Mouse (Mus musculus): ENCODE data around the gene Rs1. TPM values are rescaled to one million over a fixed set of nuclear protein-coding genes. Genes with fewer than 3 reads are reported as not detected.
"Not testable (repeated sequence)": the region's sequence is repeated elsewhere in the genome, so short reads cannot be mapped to it uniquely, and the experiment has no call there.

Rs1 gene
- polyA plus RNA-seq (2015; fragmentation: Nextera tagmentation; extraction: Ambion mirVana): 0.03 TPM in 1 of 2 replicates, not detected in the other

DNA sequence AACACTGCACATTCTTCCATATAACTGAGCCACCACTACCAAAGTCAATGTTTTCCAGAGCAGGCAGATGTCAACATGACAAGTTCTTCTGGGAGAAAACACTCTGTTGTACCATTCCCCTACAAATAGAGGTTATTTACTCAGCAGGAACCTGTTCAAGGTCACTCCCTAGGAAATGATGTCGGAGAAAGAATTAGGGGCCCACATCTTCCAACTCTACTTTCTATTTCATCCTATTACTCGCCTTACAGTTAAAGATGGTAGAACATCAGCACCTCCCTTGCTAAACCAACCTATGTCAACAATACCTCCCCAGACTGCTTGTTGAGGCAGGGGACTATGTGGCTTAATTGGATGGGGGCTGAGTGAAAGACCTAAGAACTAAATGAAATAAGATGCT, at the start of gene Rs1:
Rs1 (plus strand) TSS at position 301 of the 400 bp plus-strand sequence.
- Histone ChIP-seq H3K9me3 (no peaks in the 10 kb centered on the region), H3K36me3 (no peaks in the 10 kb centered on the region), H3K9ac (no peak within 1 kb of the TSS), H3K4me1 (no peaks in the 10 kb centered on the region), H3K4me3 (replicated peaks) (peak within 1 kb of the TSS; percentile 48), H3K27ac (no peak within 1 kb of the TSS), H3K27me3 (replicated peaks) (no peaks in the 10 kb centered on the region), H3K4me2 (peak within 1 kb of the TSS; percentile 33; the same call in 1 of the 2 replicates)
- ATAC-seq (ENCODE audit: insufficient read depth, low FRiP score, low read depth): no peak
- WGBS: 67% methylated on average over 2 of the region's 2 CpGs

DNA sequence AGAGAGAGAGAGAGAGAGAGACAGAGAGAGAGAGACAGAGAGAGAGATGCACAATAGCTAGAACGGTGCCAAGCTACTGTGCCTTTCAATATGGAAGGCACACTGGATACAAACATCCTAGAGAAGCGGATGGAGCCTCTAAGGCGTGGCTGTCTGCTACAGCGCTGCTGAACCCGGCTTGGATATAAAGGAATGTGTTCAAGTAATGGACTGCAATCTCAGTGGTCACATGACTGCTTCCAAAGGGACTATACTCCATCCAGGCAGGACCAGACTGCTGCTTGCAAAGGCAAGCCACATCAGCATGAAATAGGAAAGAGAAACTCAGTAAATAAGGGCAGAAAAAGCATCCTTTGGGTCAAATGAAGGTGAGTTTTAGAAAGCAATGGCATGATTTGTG, 32.2 kb upstream of the Rs1 start, which contains the start of gene Ppef1:
Ppef1 (minus strand) TSS at position 116 of the 400 bp plus-strand sequence.
- 54% methylated on average over 5 of the region's 5 CpGs for WGBS
- H3K4me3 ChIP-seq (replicated peaks): no peak within 1 kb of the TSS
- H3K27me3 ChIP-seq (replicated peaks): no peaks in the 10 kb centered on the region; the same call in 1 of the 2 replicates
- no peaks in the 10 kb centered on the region for H3K9me3 ChIP-seq
- H3K4me2 ChIP-seq: no peak within 1 kb of the TSS
- no peaks in the 10 kb centered on the region for H3K36me3 ChIP-seq
- ATAC-seq (ENCODE audit: insufficient read depth, low FRiP score, low read depth): no peak
- no peak within 1 kb of the TSS for H3K27ac ChIP-seq
- H3K4me1 ChIP-seq: no peaks in the 10 kb centered on the region
- H3K9ac ChIP-seq: no peak within 1 kb of the TSS

DNA sequence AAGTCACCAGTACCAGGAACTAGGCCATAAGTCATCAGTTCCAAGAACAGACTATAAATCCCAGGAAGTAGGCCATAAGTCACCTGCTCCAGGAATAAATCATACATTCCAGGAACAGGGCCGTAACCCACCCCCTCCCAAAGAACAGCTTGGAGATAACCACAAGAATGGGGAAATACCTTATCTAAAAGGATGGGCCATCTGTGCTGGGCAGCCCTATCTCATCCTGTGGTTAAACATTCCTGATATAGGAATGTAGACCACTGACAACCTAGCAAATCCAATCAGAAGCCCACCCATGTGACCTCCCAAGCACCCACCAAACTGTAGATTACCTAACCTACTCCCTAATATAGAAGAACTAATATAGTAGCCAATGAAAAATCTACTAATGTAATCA, 22.4 kb upstream of the Rs1 start:
- Histone ChIP-seq H3K27ac (no peak overlapping the region), H3K4me1 (no peaks in the 10 kb centered on the region), H3K4me3 (replicated peaks) (no peak overlapping the region), H3K27me3 (replicated peaks) (no peaks in the 10 kb centered on the region), H3K36me3 (no peaks in the 10 kb centered on the region), H3K4me2 (no peak overlapping the region), H3K9ac (no peak overlapping the region), H3K9me3 (no peaks in the 10 kb centered on the region)
- 71% methylated on average over 1 of the region's 1 CpGs for WGBS
- no peak for ATAC-seq (ENCODE audit: insufficient read depth, low FRiP score, low read depth)

DNA sequence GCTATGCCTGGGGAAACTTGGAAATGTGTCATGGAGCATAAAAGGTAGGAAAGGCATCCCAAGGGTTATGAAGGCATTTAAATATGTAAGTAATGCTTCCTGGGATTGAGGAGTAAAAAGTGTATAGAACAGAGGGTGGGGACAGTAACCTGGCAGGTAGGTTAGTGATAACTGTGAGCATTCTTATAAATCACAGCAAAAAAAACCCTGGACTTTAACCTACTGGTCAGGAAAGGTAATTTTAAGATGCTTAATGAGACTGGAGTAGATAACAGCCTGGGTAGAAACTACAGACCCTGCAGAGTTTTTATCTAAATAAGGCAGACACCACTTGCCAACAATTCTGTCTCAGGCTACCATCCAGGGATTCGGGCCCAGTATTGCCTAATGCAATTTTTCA, 19.2 kb upstream of the Rs1 start:
- Histone ChIP-seq H3K9me3 (no peaks in the 10 kb centered on the region), H3K36me3 (no peaks in the 10 kb centered on the region), H3K27ac (no peak overlapping the region), H3K4me2 (no peak overlapping the region), H3K27me3 (replicated peaks) (no peaks in the 10 kb centered on the region), H3K9ac (no peak overlapping the region), H3K4me3 (replicated peaks) (no peak overlapping the region), H3K4me1 (no peaks in the 10 kb centered on the region)
- ATAC-seq (ENCODE audit: insufficient read depth, low FRiP score, low read depth): no peak
- WGBS: 71% methylated on average over 1 of the region's 1 CpGs

DNA sequence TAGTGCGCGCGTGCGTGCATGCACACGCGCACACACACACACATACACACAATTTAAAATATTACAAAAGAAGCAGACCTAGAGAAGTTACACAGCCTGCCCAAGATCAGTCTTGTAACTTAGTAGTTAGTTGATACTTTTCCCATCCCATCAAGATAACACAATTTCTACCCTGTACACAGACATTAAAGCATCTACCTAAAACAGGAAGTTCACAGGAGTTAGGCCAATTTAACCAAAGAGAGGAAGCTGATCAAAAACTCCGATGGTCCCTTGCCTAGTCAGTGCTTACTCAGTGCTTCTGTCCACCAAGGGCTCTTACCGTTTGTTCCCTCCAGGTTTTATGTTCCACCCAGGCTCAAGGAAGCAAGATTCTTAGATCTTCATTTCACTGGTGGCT, 17.0 kb upstream of the Rs1 start:
- no peak overlapping the region for H3K4me2 ChIP-seq
- no peaks in the 10 kb centered on the region for H3K36me3 ChIP-seq
- 92% methylated on average over 8 of the region's 8 CpGs for WGBS
- no peak overlapping the region for H3K27ac ChIP-seq
- ATAC-seq (ENCODE audit: insufficient read depth, low FRiP score, low read depth): no peak
- H3K9me3 ChIP-seq: no peaks in the 10 kb centered on the region
- no peaks in the 10 kb centered on the region for H3K27me3 ChIP-seq (replicated peaks)
- no peaks in the 10 kb centered on the region for H3K4me1 ChIP-seq
- H3K4me3 ChIP-seq (replicated peaks): no peak overlapping the region
- no peak overlapping the region for H3K9ac ChIP-seq

DNA sequence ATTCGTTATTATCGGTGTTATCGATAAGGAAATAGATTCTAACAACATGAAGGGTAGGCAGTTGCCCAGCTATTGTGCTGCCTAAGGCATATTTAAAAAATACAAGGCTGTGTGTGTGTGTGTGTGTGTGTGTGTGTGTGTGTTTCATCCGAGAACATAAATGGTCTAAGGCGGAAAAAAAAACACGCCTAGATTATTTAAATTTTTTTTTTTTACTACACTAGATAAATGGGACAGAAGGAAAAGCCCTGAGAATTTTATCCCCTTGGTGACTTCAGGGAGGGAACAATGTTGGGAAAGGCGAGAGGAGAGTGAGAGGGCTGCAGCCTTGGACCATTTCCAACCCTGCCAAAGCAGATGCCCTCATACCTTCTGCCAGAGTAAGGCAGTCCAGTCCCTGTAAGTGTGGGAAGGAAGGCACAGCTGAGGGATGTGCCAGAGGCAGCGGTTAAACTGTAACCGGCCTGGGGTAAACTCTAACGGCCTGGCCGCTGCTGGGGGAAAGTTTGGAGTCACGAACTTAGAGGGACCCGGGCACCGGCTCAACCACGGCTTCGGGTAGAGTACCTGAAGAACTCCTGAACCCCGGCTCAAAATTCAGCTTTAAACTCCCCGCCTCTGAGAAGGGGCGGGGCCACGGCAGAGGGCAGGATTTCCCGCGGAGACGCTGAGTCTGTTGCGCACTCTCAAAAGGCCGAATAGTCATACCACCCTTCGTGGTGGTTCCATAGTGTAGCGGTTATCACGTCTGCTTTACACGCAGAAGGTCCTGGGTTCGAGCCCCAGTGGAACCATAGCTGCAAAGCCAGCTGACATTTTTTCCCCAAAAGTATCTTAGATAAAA, 2.2 kb upstream of the Rs1 start:
- peak overlapping the region; percentile 43 for H3K4me2 ChIP-seq

DNA sequence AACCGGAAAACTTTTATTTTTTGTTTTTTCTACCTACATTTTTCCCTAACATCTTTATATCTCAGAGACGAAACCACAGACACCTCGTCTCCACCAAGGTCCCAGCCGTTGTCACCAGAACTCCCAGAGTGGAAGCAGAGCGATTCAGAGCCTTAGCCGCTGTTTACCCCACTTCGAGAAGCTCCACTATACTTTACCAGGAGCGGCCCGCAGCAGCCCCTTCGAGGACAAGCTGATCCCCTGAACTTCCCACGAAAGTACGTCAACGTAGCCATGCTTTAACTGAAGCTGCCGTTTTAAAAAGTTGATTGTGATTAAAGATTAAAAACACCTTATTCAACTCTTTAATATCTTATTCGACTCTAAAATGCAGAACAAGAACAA, 1.6 kb upstream of the Rs1 start:
- Histone ChIP-seq H3K9me3 (no peaks in the 10 kb centered on the region), H3K36me3 (no peaks in the 10 kb centered on the region), H3K4me1 (no peaks in the 10 kb centered on the region), H3K27ac (peak overlapping the region; percentile 44; the same call in 1 of the 2 replicates), H3K4me3 (replicated peaks) (peak overlapping the region; percentile 48), H3K9ac (no peak overlapping the region), H3K27me3 (replicated peaks) (no peaks in the 10 kb centered on the region), H3K4me2 (peak overlapping the region; percentile 29)
- ATAC-seq (ENCODE audit: insufficient read depth, low FRiP score, low read depth): peak; percentile 88
- WGBS: 29% methylated on average over 15 of the region's 15 CpGs

More for the DNA sequence above, 2.2 kb upstream of the Rs1 start:
- no peaks in the 10 kb centered on the region for H3K9me3 ChIP-seq
- no peak overlapping the region for H3K9ac ChIP-seq
- H3K36me3 ChIP-seq: no peaks in the 10 kb centered on the region
- H3K27ac ChIP-seq: no peak overlapping the region
- no peaks in the 10 kb centered on the region for H3K4me1 ChIP-seq
- no peaks in the 10 kb centered on the region for H3K27me3 ChIP-seq (replicated peaks)
- peak overlapping the region; percentile 48 for H3K4me3 ChIP-seq (replicated peaks)
- WGBS: 25% methylated on average over 30 of the region's 30 CpGs
- ATAC-seq (ENCODE audit: insufficient read depth, low FRiP score, low read depth): peak; percentile 94

DNA sequence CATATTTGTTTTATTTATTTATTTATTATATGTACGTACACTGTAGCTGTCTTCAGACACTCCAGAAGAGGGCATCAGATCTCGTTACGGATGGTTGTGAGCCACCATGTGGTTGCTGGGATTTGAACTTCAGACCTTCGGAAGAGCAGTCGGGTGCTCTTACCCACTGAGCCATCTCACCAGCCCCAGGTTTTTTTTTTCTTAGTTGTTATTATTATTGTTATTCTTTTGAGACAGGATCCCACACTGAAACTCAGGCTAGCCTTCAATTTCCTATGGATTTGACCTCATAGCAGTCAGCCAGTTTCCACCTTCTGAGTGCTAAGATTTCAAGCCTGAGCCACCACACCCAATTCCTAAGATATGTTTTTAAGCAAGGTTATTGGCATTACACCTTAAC, 1.8 kb downstream of the Rs1 start:
- not testable (repeated sequence) for H3K27me3 ChIP-seq (replicated peaks); ATAC-seq (ENCODE audit: insufficient read depth, low FRiP score, low read depth); H3K9me3 ChIP-seq; H3K4me2 ChIP-seq; H3K4me1 ChIP-seq; H3K9ac ChIP-seq; H3K36me3 ChIP-seq; H3K27ac ChIP-seq; H3K4me3 ChIP-seq (replicated peaks)
- WGBS: 86% methylated on average over 5 of the region's 5 CpGs

DNA sequence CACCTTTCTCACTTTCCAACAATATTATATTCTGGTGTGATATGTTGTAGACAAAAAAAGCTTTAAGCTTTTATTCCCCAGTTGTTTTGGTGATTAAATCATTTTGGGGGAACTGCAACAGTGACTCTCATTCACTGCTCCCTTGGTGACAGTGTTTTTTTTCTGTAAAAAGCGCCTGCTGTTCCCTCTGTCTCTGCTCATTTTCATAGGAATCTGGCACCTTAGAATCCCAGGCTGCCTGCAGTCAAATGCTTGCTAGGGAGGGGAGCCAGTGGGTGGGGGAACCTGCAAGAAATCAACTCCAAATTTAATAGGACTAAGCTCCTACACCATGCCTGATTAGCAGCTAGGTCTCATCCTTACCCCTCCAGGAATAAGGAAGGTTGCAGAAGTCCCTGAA, 5.2 kb downstream of the Rs1 start:
- Histone ChIP-seq H3K9me3 (no peaks in the 10 kb centered on the region), H3K36me3 (no peaks in the 10 kb centered on the region), H3K4me3 (replicated peaks) (no peak overlapping the region), H3K4me1 (no peaks in the 10 kb centered on the region), H3K4me2 (no peak overlapping the region), H3K27me3 (replicated peaks) (no peaks in the 10 kb centered on the region), H3K9ac (no peak overlapping the region), H3K27ac (no peak overlapping the region)
- WGBS: 71% methylated on average over 1 of the region's 1 CpGs
- no peak for ATAC-seq (ENCODE audit: insufficient read depth, low FRiP score, low read depth)

DNA sequence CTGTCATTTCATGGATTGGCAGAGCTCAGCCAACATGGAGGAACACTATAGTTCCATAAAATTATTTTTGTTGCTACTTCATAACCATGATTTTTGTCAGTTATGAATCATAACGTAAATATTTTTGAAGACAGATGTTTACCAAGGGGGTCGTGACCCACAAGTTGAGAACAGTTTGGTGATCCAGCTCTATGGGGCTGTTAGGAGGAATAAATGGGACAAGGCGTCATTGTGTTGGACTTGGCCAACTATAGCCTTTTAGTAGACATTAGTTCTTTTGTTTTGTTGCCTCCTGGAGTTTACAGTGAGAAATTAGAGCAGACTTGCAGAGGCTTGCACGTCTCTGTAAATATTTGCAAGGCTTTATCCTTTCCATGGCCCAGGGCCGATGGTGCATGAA, 14.5 kb downstream of the Rs1 start:
- Histone ChIP-seq H3K9me3 (no peaks in the 10 kb centered on the region), H3K9ac (no peak overlapping the region), H3K4me2 (no peak overlapping the region), H3K4me3 (replicated peaks) (no peak overlapping the region), H3K36me3 (no peaks in the 10 kb centered on the region), H3K27me3 (replicated peaks) (no peaks in the 10 kb centered on the region), H3K4me1 (no peaks in the 10 kb centered on the region), H3K27ac (no peak overlapping the region)
- no peak for ATAC-seq (ENCODE audit: insufficient read depth, low FRiP score, low read depth)
- 60% methylated on average over 5 of the region's 5 CpGs for WGBS

DNA sequence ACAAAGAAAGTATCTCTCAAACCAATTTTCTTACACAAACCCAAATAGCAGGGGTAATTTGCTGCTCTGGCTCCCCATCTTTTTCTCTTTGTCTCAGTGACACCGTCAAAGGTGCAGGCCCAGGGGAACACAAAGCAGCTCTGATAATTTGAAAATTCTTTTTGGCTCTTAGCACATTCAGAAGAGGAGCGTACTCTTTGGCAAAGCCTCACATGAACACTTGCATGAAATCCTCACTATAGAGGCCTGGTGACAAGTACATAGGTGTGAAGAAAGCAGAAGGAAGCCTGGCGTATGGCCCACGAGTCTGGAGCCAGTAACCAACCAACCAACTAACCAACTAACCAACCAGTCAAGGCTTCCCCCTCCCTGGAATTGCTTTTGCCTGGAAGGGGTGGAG, 27.1 kb downstream of the Rs1 start:
- ATAC-seq (ENCODE audit: insufficient read depth, low FRiP score, low read depth): no peak
- Histone ChIP-seq H3K27ac (no peak overlapping the region), H3K9ac (no peak overlapping the region), H3K4me1 (no peaks in the 10 kb centered on the region), H3K4me3 (replicated peaks) (no peak overlapping the region), H3K4me2 (no peak overlapping the region), H3K27me3 (replicated peaks) (no peaks in the 10 kb centered on the region), H3K36me3 (no peaks in the 10 kb centered on the region), H3K9me3 (no peaks in the 10 kb centered on the region)
- WGBS: 90% methylated on average over 4 of the region's 4 CpGs

DNA sequence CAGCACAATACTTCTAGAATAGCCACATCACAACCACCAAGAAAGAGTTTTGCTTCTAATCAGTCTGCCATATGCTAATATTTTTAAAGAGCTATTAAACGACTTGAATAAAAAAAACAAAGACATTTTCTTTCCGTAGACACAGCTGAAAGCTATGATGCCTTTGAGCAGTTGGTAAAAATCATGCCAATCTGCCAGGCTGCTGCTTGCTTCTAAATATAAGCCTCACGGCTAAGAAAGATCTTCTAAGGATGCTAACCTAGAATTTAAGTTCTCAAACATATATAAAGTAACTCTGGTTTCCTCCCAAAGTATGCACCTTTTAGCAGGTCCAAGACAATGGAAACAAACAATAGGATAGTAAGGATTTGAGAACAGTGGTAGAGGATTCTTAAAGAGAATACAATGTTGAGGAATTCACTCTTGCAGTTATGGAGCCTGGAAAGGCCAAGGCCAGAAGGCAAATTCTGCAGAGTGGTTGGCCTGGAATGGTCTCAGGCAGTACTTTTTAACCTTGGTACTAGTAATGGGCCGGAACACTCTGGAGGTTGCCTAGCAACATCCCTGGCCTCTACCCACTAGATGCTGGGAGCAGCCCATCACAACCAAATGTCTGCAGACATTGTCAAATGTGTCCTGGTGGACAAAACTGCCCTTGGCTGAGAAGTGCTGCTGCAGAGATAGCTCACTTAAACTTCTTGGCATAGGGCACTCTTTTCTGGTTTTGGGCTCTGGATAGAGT, 36.8 kb downstream of the Rs1 start:
- Histone ChIP-seq H3K36me3 (no peaks in the 10 kb centered on the region), H3K27me3 (replicated peaks) (no peaks in the 10 kb centered on the region), H3K9me3 (no peaks in the 10 kb centered on the region), H3K4me2 (no peak overlapping the region), H3K9ac (no peak overlapping the region), H3K4me1 (no peaks in the 10 kb centered on the region), H3K27ac (no peak overlapping the region), H3K4me3 (replicated peaks) (no peak overlapping the region)
- 80% methylated on average over 4 of the region's 4 CpGs for WGBS
- ATAC-seq (ENCODE audit: insufficient read depth, low FRiP score, low read depth): no peak

Data from stomach, embryonic 15.5 days (tissue).